Mouse (Mus musculus): ENCODE data around the gene Lrrc27. TPM values are rescaled to one million over a fixed set of nuclear protein-coding genes. Genes with fewer than 3 reads are reported as not detected.

The Lrrc27 gene
- polyA plus RNA-seq, 1 experiment from 2014 or later: 3.4 TPM

DNA sequence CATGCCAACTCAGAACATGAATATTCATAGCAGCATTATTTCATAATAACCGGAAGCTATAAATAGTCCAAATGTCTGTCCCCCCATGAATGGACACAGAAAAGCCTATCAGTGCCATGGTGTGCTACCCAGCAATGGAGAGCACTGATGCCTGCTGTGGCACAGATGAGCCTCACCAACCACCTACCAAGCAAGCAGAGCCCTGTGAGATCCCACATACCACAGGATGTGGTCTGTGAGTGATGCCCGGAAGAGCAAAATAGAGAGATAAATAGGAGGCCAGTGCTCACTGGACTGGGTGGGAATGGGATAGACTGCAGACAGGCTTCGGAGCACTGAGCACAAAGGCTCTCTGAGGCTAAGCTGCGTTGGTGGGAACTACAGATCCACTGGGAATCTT, 15.8 kb upstream of the Lrrc27 start:
- H3K9ac ChIP-seq: no peak overlapping the region
- no peak for DNase-seq
- H3K4me3 ChIP-seq (ENCODE audit: low read depth, low read length): no peak overlapping the region
- no peak for ATAC-seq (ENCODE audit: insufficient read depth)
- no peaks in the 10 kb centered on the region for H3K9me3 ChIP-seq (ENCODE audit: low read depth, low read length)
- H3K4me2 ChIP-seq: no peak overlapping the region
- H3K27ac ChIP-seq (ENCODE audit: low read depth): no peak overlapping the region
- 75% methylated on average over 4 of the region's 4 CpGs for WGBS
- no peaks in the 10 kb centered on the region for H3K36me3 ChIP-seq (ENCODE audit: insufficient read depth)
- no peak for TF ChIP-seq CTCF (IDR thresholded peaks at IDR 0.05; ENCODE audit: low read depth)
- no peaks in the 10 kb centered on the region for H3K4me1 ChIP-seq (ENCODE audit: insufficient read depth)
- H3K27me3 ChIP-seq (ENCODE audit: insufficient read depth, low read length): no peaks in the 10 kb centered on the region

DNA sequence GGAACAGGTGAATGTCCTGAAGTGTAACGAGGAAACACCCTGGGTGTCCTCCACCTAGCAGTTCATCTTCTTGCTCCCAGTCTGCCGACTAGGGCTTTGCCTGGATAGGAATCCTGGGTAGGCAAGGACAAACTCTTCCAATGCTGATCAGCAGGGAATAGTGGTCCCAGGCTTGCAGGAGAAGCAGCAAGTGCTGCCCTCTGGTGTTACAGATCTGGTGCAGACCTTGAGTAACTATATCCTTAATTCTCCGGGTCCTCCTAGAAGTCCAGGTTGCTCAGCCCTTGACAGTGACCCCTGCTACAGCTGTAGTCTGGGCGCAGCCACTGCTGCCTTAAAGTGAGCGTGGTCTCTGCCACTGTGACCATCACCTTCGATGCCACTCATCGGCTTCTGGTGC, 12.7 kb upstream of the Lrrc27 start:
- peak; percentile 82 for TF ChIP-seq CTCF (IDR thresholded peaks at IDR 0.05; ENCODE audit: low read depth)
- no peak overlapping the region for H3K27ac ChIP-seq (ENCODE audit: low read depth)
- no peaks in the 10 kb centered on the region for H3K9me3 ChIP-seq (ENCODE audit: low read depth, low read length)
- H3K9ac ChIP-seq: no peak overlapping the region
- no peaks in the 10 kb centered on the region for H3K36me3 ChIP-seq (ENCODE audit: insufficient read depth)
- WGBS: 28% methylated on average over 7 of the region's 7 CpGs
- no peaks in the 10 kb centered on the region for H3K4me1 ChIP-seq (ENCODE audit: insufficient read depth)
- DNase-seq (peak; percentile 88), ATAC-seq (ENCODE audit: insufficient read depth) (peak; percentile 47; the same call in 1 of the 2 replicates)
- H3K4me3 ChIP-seq (ENCODE audit: low read depth, low read length): no peak overlapping the region
- no peak overlapping the region for H3K4me2 ChIP-seq
- no peaks in the 10 kb centered on the region for H3K27me3 ChIP-seq (ENCODE audit: insufficient read depth, low read length)

DNA sequence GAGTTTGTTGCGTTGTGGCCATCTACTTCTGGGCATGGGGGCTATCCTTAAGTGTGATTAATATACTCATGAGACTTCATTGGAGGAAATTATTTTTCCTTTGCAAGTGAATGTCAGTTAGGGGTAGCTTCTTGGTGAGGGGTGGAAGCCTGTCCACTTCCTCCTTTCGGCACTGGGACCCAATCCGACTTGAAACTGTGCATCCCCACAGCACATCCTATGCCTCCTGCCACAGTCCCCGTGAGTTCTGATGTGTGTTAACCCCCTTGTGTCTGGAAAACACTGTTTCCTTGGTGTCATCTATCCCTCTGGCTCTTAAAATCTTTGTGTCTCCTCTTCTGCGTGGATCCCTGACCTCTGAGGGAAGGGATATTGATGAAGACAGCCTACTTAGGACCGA, 11.6 kb upstream of the Lrrc27 start:
- WGBS: 49% methylated on average over 6 of the region's 6 CpGs
- TF ChIP-seq CTCF (IDR thresholded peaks at IDR 0.05; ENCODE audit: low read depth): no peak

DNA sequence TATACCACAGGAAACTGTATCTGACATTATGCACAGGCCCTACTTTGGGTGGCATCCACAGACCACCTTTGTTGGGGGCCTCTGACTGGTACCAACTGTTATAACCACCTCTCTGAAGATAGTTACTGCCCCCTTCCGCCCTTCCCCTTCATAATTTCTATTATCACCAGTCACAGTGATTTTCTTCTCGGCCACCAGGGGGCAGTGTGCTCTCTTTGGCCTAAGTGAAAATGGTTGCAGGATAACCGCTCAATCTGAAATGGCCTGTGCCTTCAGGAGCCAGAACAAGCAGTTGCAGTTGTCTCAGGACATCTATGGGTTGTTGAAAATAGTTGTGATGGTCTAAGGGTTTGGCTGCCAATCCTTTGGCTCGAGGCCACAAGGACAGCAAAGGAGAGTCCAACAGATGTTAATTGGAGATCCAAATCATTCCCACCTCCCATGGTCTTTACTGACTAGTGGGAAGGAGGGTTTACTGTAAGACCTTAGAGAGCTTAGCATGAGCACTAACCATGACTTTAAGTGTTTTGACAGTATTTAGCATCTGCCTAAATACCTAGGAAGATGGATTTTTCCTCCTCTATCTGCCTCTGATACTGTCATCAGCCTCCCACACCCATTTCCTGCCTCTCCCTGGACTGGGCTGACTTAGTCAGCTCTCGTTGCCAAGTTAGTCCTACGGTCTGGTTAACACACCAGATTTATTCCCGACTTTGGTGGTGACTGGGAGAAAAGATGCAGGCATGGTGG, 4.6 kb upstream of the Lrrc27 start:
- TF ChIP-seq CTCF (IDR thresholded peaks at IDR 0.05; ENCODE audit: low read depth): peak; percentile 96
- H3K4me2 ChIP-seq: no peak overlapping the region
- WGBS: 15% methylated on average over 7 of the region's 7 CpGs
- no peaks in the 10 kb centered on the region for H3K36me3 ChIP-seq (ENCODE audit: insufficient read depth)
- no peaks in the 10 kb centered on the region for H3K9me3 ChIP-seq (ENCODE audit: low read depth, low read length)
- H3K27me3 ChIP-seq (ENCODE audit: insufficient read depth, low read length): no peaks in the 10 kb centered on the region
- DNase-seq (peak; percentile 89), ATAC-seq (ENCODE audit: insufficient read depth) (no peak)
- H3K27ac ChIP-seq (ENCODE audit: low read depth): no peak overlapping the region
- H3K9ac ChIP-seq: no peak overlapping the region
- no peaks in the 10 kb centered on the region for H3K4me1 ChIP-seq (ENCODE audit: insufficient read depth)
- H3K4me3 ChIP-seq (ENCODE audit: low read depth, low read length): no peak overlapping the region

More for the DNA sequence above, 11.6 kb upstream of the Lrrc27 start:
- H3K9ac ChIP-seq: no peak overlapping the region
- no peak overlapping the region for H3K4me2 ChIP-seq
- H3K27me3 ChIP-seq (ENCODE audit: insufficient read depth, low read length): no peaks in the 10 kb centered on the region
- no peak overlapping the region for H3K4me3 ChIP-seq (ENCODE audit: low read depth, low read length)
- H3K27ac ChIP-seq (ENCODE audit: low read depth): no peak overlapping the region
- ATAC-seq (ENCODE audit: insufficient read depth) (no peak), DNase-seq (no peak)
- no peaks in the 10 kb centered on the region for H3K4me1 ChIP-seq (ENCODE audit: insufficient read depth)
- no peaks in the 10 kb centered on the region for H3K9me3 ChIP-seq (ENCODE audit: low read depth, low read length)
- no peaks in the 10 kb centered on the region for H3K36me3 ChIP-seq (ENCODE audit: insufficient read depth)

DNA sequence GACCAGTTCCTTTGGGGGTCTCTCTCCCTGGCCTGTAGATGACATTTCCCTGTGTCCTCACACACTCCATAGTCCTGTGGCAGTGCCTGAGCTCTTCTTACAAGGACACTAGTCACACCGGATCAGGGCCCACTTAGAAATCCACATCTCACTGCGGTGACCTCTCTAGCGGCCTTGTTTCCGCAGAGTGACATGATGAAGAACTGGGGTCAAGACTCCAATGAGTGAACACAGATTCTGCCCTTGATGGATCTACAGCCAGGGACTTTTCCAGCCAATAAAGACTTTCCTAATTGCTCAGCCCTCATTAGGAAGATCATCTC, 4.1 kb upstream of the Lrrc27 start:
- no peak for DNase-seq
- no peaks in the 10 kb centered on the region for H3K27me3 ChIP-seq (ENCODE audit: insufficient read depth, low read length)
- no peak overlapping the region for H3K4me2 ChIP-seq
- no peaks in the 10 kb centered on the region for H3K36me3 ChIP-seq (ENCODE audit: insufficient read depth)
- 56% methylated on average over 4 of the region's 4 CpGs for WGBS
- no peaks in the 10 kb centered on the region for H3K9me3 ChIP-seq (ENCODE audit: low read depth, low read length)
- H3K9ac ChIP-seq: no peak overlapping the region
- no peak overlapping the region for H3K27ac ChIP-seq (ENCODE audit: low read depth)
- no peak overlapping the region for H3K4me3 ChIP-seq (ENCODE audit: low read depth, low read length)
- no peak for TF ChIP-seq CTCF (IDR thresholded peaks at IDR 0.05; ENCODE audit: low read depth)
- H3K4me1 ChIP-seq (ENCODE audit: insufficient read depth): 0 out of 2 replicates have a peak, but pooled peaks cover 2% of the 10 kb centered on the region
- no peak for ATAC-seq (ENCODE audit: insufficient read depth)

DNA sequence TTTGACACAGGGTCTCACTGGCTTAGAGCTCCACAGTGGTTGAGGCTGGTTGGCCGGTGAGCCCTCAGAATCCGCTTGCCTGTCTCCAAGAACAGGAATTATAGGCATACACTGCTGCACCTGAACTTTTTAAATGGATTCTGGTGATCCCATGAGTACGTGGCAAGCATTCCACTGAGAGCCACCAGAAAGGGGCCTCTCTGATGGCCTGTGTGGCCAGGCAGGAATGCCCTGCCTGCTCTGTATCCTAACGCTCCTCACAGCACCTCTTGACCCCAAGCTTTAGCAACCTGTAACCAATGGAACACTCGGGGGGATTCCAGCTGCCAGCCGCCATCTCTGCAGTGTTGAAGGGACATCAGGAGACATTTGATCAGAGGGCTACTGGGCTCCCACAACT, 1.0 kb upstream of the Lrrc27 start:
- Histone ChIP-seq H3K4me2 (no peak overlapping the region), H3K36me3 (ENCODE audit: insufficient read depth) (no peaks in the 10 kb centered on the region), H3K9ac (no peak overlapping the region), H3K27me3 (ENCODE audit: insufficient read depth, low read length) (no peaks in the 10 kb centered on the region), H3K4me3 (ENCODE audit: low read depth, low read length) (no peak overlapping the region), H3K4me1 (ENCODE audit: insufficient read depth) (0 out of 2 replicates have a peak, but pooled peaks cover 4% of the 10 kb centered on the region), H3K9me3 (ENCODE audit: low read depth, low read length) (no peaks in the 10 kb centered on the region), H3K27ac (ENCODE audit: low read depth) (no peak overlapping the region)
- ATAC-seq (ENCODE audit: insufficient read depth) (no peak), DNase-seq (no peak)
- WGBS: 73% methylated on average over 6 of the region's 6 CpGs
- TF ChIP-seq CTCF (IDR thresholded peaks at IDR 0.05; ENCODE audit: low read depth): no peak

DNA sequence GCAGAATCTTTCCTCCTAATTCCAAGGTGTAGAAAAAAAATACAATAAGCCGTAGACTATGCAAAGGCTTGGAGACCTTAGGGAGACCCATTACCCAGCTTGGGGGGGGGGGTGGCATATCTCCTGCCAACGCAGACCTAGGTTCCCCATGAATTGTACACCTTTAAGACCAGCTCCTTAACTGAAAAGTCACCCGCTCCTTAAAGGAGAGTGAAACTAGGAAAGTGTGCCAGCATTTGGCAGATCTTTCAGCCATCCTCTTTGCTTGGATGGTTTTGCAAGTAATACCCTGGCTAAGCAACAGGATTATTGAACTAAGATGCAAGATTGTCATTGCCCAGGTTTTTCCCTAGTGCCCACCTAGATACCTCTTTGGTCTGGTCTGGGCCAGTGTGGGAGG, 963 bp downstream of the Lrrc27 start:
- no peak for TF ChIP-seq CTCF (IDR thresholded peaks at IDR 0.05; ENCODE audit: low read depth)
- Histone ChIP-seq H3K9ac (peak overlapping the region; percentile 36; the same call in 1 of the 2 replicates), H3K27me3 (ENCODE audit: insufficient read depth, low read length) (no peaks in the 10 kb centered on the region), H3K4me1 (ENCODE audit: insufficient read depth) (peaks cover 5% of the 10 kb centered on the region; the same call in 1 of the 2 replicates), H3K27ac (ENCODE audit: low read depth) (no peak overlapping the region), H3K36me3 (ENCODE audit: insufficient read depth) (no peaks in the 10 kb centered on the region), H3K4me2 (peak overlapping the region; percentile 72), H3K4me3 (ENCODE audit: low read depth, low read length) (peak overlapping the region; percentile 63), H3K9me3 (ENCODE audit: low read depth, low read length) (no peaks in the 10 kb centered on the region)
- WGBS: 56% methylated on average over 3 of the region's 3 CpGs
- ATAC-seq (ENCODE audit: insufficient read depth): no peak; the same call in 1 of the 2 replicates
- no peak for DNase-seq

Data from lung, embryonic 14.5 days (tissue).